Mouse (Mus musculus): ENCODE results near the gene Insc. TPM values are rescaled to one million over a fixed set of nuclear protein-coding genes. Genes with fewer than 3 reads are reported as not detected.
"Not testable (repeated sequence)": the region's sequence is repeated elsewhere in the genome, so short reads cannot be mapped to it uniquely, and the experiment has no call there.

The Insc gene
- polyA plus RNA-seq (2015; fragmentation: Nextera tagmentation; extraction: Ambion mirVana), result 1.3 and 1.7 TPM in 2 replicates

GRCm38 (mm10) chr7:114743022-114743780 is at the start of gene Insc:
TSS of gene Insc (plus strand) at chr7:114743694.
- H3K4me1 ChIP-seq (ENCODE audit: control insufficient read depth, insufficient read depth, low read length), result peaks cover 8% of the 10 kb centered on the region
- H3K27me3 ChIP-seq (ENCODE audit: control insufficient read depth, insufficient read depth, low read depth, low read length), result no peaks in the 10 kb centered on the region
- H3K9ac ChIP-seq (ENCODE audit: low read depth, low read length), result no peak within 1 kb of the TSS
- H3K36me3 ChIP-seq (ENCODE audit: control insufficient read depth, insufficient read depth, low read length), result no peaks in the 10 kb centered on the region
- WGBS, result 75% methylated on average over 5 of the region's 5 CpGs
- H3K27ac ChIP-seq (ENCODE audit: low read length), result no peak within 1 kb of the TSS
- no peak within 1 kb of the TSS for H3K4me3 ChIP-seq (ENCODE audit: low read depth, low read length)
- no peaks in the 10 kb centered on the region for H3K9me3 ChIP-seq (replicated peaks; ENCODE audit: control insufficient read depth, low read length, poor library complexity, severe bottlenecking)
- ATAC-seq, result no peak
- H3K4me2 ChIP-seq (ENCODE audit: low read length), result no peak within 1 kb of the TSS

DNA sequence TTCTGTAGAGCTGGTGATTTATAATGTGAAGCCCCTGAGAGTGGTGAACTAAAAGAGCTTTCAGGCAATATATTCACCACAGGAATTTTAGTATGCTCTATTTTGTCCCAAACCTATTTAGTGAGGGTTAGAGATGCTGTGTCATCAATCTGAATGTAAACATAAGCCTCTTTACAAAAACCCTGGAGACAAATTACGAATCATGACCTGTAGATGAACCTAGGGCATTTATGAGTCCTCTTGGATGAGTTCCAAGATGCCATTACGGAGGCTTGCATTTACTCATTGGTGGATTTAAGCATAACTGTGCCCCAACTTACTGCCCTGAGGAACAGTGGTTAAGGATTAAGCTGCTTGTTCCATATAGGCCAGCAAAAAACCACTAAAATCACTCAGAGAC is 42.6 kb upstream of the Insc start:
- WGBS, result 57% methylated on average over 2 of the region's 2 CpGs
- H3K27ac ChIP-seq (ENCODE audit: low read length), result no peak overlapping the region
- H3K9me3 ChIP-seq (replicated peaks; ENCODE audit: control insufficient read depth, low read length, poor library complexity, severe bottlenecking), result no peaks in the 10 kb centered on the region
- ATAC-seq, result no peak
- no peaks in the 10 kb centered on the region for H3K36me3 ChIP-seq (ENCODE audit: control insufficient read depth, insufficient read depth, low read length)
- H3K4me3 ChIP-seq (ENCODE audit: low read depth, low read length), result no peak overlapping the region
- H3K27me3 ChIP-seq (ENCODE audit: control insufficient read depth, insufficient read depth, low read depth, low read length), result no peaks in the 10 kb centered on the region
- H3K9ac ChIP-seq (ENCODE audit: low read depth, low read length), result no peak overlapping the region
- H3K4me2 ChIP-seq (ENCODE audit: low read length), result no peak overlapping the region
- no peaks in the 10 kb centered on the region for H3K4me1 ChIP-seq (ENCODE audit: control insufficient read depth, insufficient read depth, low read length)

- Histone ChIP-seq H3K4me2 (ENCODE audit: low read length) (no peak overlapping the region), H3K4me3 (ENCODE audit: low read depth, low read length) (no peak overlapping the region), H3K4me1 (ENCODE audit: control insufficient read depth, insufficient read depth, low read length) (no peaks in the 10 kb centered on the region), H3K9ac (ENCODE audit: low read depth, low read length) (no peak overlapping the region), H3K27ac (ENCODE audit: low read length) (no peak overlapping the region), H3K36me3 (ENCODE audit: control insufficient read depth, insufficient read depth, low read length) (no peaks in the 10 kb centered on the region), H3K9me3 (replicated peaks; ENCODE audit: control insufficient read depth, low read length, poor library complexity, severe bottlenecking) (no peaks in the 10 kb centered on the region), H3K27me3 (ENCODE audit: control insufficient read depth, insufficient read depth, low read depth, low read length) (no peaks in the 10 kb centered on the region)
- WGBS, result 83% methylated on average over 4 of the region's 4 CpGs
- ATAC-seq, result no peak
Observed at GRCm38 (mm10) chr7:114706716-114707115, 36.8 kb upstream of the Insc start.

DNA sequence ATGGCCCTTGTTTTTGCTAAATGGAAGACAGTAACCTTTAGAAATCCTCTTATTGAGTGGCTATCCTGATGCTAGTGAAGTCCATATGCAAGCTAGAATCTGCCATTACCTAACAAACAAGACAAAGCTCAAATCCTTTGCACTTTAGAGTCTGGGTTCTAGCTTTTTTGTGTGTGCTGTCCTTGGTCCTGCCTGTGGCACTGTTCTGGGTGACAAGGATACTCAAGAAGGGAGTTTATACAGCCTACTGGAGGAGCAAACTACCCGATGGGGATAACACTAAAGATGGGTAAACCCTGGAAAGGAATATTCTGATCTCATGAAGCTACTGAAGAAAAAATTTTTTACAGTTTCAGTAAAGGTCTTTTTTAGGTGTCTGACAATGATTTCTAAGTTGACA is 36.1 kb upstream of the Insc start:
- Histone ChIP-seq H3K9ac (ENCODE audit: low read depth, low read length) (no peak overlapping the region), H3K27me3 (ENCODE audit: control insufficient read depth, insufficient read depth, low read depth, low read length) (no peaks in the 10 kb centered on the region), H3K4me2 (ENCODE audit: low read length) (no peak overlapping the region), H3K4me1 (ENCODE audit: control insufficient read depth, insufficient read depth, low read length) (no peaks in the 10 kb centered on the region), H3K27ac (ENCODE audit: low read length) (no peak overlapping the region), H3K36me3 (ENCODE audit: control insufficient read depth, insufficient read depth, low read length) (no peaks in the 10 kb centered on the region), H3K9me3 (replicated peaks; ENCODE audit: control insufficient read depth, low read length, poor library complexity, severe bottlenecking) (no peaks in the 10 kb centered on the region), H3K4me3 (ENCODE audit: low read depth, low read length) (no peak overlapping the region)
- ATAC-seq, result no peak
- 82% methylated on average over 1 of the region's 1 CpGs for WGBS

DNA sequence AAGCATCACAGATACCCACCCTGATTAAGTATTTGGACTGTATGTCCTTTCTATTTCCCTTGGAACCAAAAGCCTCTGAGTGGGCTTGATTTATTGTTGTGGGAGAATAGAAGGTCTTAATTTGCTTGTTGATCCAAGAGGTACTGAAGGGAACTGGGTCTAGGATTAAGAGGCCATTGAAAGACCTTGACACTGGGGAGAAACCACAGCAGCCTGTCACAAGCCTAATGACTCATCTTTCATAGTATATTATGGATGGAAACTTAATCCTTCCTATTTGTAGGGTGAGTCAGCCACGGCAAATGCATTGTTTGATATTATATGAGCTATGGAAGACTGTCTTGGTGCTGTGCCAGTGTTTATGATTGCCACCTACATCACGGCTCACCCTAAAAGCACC is 33.1 kb upstream of the Insc start:
- H3K27me3 ChIP-seq (ENCODE audit: control insufficient read depth, insufficient read depth, low read depth, low read length), result no peaks in the 10 kb centered on the region
- no peak overlapping the region for H3K4me3 ChIP-seq (ENCODE audit: low read depth, low read length)
- H3K9ac ChIP-seq (ENCODE audit: low read depth, low read length), result no peak overlapping the region
- H3K27ac ChIP-seq (ENCODE audit: low read length), result no peak overlapping the region
- no peak for ATAC-seq
- H3K4me1 ChIP-seq (ENCODE audit: control insufficient read depth, insufficient read depth, low read length), result no peaks in the 10 kb centered on the region
- H3K9me3 ChIP-seq (replicated peaks; ENCODE audit: control insufficient read depth, low read length, poor library complexity, severe bottlenecking), result no peaks in the 10 kb centered on the region
- 78% methylated on average over 2 of the region's 2 CpGs for WGBS
- H3K4me2 ChIP-seq (ENCODE audit: low read length), result no peak overlapping the region
- no peaks in the 10 kb centered on the region for H3K36me3 ChIP-seq (ENCODE audit: control insufficient read depth, insufficient read depth, low read length)

- Histone ChIP-seq H3K4me1 (ENCODE audit: control insufficient read depth, insufficient read depth, low read length) (no peaks in the 10 kb centered on the region), H3K4me3 (ENCODE audit: low read depth, low read length) (no peak overlapping the region), H3K4me2 (ENCODE audit: low read length) (no peak overlapping the region), H3K27ac (ENCODE audit: low read length) (no peak overlapping the region), H3K27me3 (ENCODE audit: control insufficient read depth, insufficient read depth, low read depth, low read length) (peaks cover 5% of the 10 kb centered on the region), H3K9ac (ENCODE audit: low read depth, low read length) (no peak overlapping the region), H3K9me3 (replicated peaks; ENCODE audit: control insufficient read depth, low read length, poor library complexity, severe bottlenecking) (no peaks in the 10 kb centered on the region), H3K36me3 (ENCODE audit: control insufficient read depth, insufficient read depth, low read length) (no peaks in the 10 kb centered on the region)
- WGBS, result 66% methylated on average over 1 of the region's 1 CpGs
- ATAC-seq, result no peak
Observed at GRCm38 (mm10) chr7:114712523-114712922, 31.0 kb upstream of the Insc start.

GRCm38 (mm10) chr7:114718300-114718699 is 25.2 kb upstream of the Insc start, which contains the start of gene Calcb:
TSS of gene Calcb (plus strand) at chr7:114718643.
- WGBS, result 4% methylated on average over 11 of the region's 11 CpGs
- Histone ChIP-seq H3K9me3 (replicated peaks; ENCODE audit: control insufficient read depth, low read length, poor library complexity, severe bottlenecking) (no peaks in the 10 kb centered on the region), H3K36me3 (ENCODE audit: control insufficient read depth, insufficient read depth, low read length) (no peaks in the 10 kb centered on the region), H3K9ac (ENCODE audit: low read depth, low read length) (no peak within 1 kb of the TSS), H3K27ac (ENCODE audit: low read length) (no peak within 1 kb of the TSS), H3K4me1 (ENCODE audit: control insufficient read depth, insufficient read depth, low read length) (peaks cover 13% of the 10 kb centered on the region), H3K4me3 (ENCODE audit: low read depth, low read length) (peak within 1 kb of the TSS; percentile 1; the same call in 1 of the 2 replicates), H3K27me3 (ENCODE audit: control insufficient read depth, insufficient read depth, low read depth, low read length) (peaks cover 24% of the 10 kb centered on the region), H3K4me2 (ENCODE audit: low read length) (peak within 1 kb of the TSS; percentile 37)
- ATAC-seq, result no peak

GRCm38 (mm10) chr7:114719381-114720131 is 23.9 kb upstream of the Insc start:
- H3K9ac ChIP-seq (ENCODE audit: low read depth, low read length), result no peak overlapping the region
- peak overlapping the region; percentile 37 for H3K4me2 ChIP-seq (ENCODE audit: low read length)
- H3K9me3 ChIP-seq (replicated peaks; ENCODE audit: control insufficient read depth, low read length, poor library complexity, severe bottlenecking), result no peaks in the 10 kb centered on the region
- no peaks in the 10 kb centered on the region for H3K36me3 ChIP-seq (ENCODE audit: control insufficient read depth, insufficient read depth, low read length)
- WGBS, result 3% methylated on average over 17 of the region's 17 CpGs
- H3K27me3 ChIP-seq (ENCODE audit: control insufficient read depth, insufficient read depth, low read depth, low read length), result peaks cover 24% of the 10 kb centered on the region
- ATAC-seq, result no peak
- no peak overlapping the region for H3K27ac ChIP-seq (ENCODE audit: low read length)
- peak overlapping the region; percentile 1; the same call in 1 of the 2 replicates for H3K4me3 ChIP-seq (ENCODE audit: low read depth, low read length)
- H3K4me1 ChIP-seq (ENCODE audit: control insufficient read depth, insufficient read depth, low read length), result peaks cover 13% of the 10 kb centered on the region

DNA sequence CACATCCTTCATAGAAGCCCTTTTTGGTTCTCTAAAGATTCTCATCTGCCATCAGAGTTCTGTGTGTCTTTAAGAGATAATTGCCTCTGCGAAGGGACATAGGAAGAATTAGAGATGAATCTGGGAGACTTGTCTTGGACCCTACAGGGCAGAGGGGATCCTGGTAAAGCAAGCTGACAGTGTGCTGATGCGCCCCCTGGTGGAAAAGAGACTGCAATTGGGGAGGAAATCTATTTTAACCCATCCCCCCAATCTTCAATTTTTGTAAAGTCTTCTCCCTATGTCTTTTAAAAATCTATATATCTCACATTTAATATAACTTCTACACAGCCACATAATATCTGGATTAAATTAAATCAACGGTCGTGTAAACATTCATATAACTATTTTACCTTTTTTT is 13.8 kb upstream of the Insc start:
- not testable (repeated sequence) for H3K27ac ChIP-seq (ENCODE audit: low read length); H3K9me3 ChIP-seq (replicated peaks; ENCODE audit: control insufficient read depth, low read length, poor library complexity, severe bottlenecking); H3K4me1 ChIP-seq (ENCODE audit: control insufficient read depth, insufficient read depth, low read length); H3K4me2 ChIP-seq (ENCODE audit: low read length); H3K27me3 ChIP-seq (ENCODE audit: control insufficient read depth, insufficient read depth, low read depth, low read length); H3K9ac ChIP-seq (ENCODE audit: low read depth, low read length); H3K36me3 ChIP-seq (ENCODE audit: control insufficient read depth, insufficient read depth, low read length); ATAC-seq; H3K4me3 ChIP-seq (ENCODE audit: low read depth, low read length)
- 62% methylated on average over 4 of the region's 4 CpGs for WGBS
